Mouse (Mus musculus) effector memory CD4-positive, alpha-beta T cell, adult 5 months (primary cell): Measurements from ENCODE around the gene 6820408C15Rik. TPM values are rescaled to one million over a fixed set of nuclear protein-coding genes. Genes with fewer than 3 reads are reported as not detected.

Experiments
- polyA plus RNA-seq: library from polyadenylated mRNA; unstranded; fragments of 100-300 nt; shearing (Covaris generic); gene quantifications from one replicate; pipeline ENCODE4 v1.2.1, GENCODE M21; 2017

6820408C15Rik gene
- polyA plus RNA-seq = not detected

DNA sequence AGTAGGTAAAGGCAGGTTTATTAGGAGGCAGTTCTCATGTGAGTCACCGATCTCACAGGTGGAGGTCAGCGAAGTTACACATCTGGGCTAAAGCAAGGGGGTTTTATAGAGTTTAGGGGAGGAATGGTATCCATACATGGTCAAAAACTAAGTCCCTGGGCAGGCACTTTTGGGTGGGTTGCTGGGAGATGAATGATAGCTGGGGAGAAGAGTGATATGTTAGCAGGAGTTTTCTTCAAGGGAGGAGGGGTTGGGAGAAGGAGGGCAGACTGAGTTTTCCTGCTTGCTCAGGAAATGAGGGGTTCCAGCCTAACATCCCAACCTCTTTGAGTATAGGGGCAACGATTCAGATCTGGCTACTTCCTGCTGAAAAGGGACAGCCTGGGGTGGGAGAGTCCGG, at the start of gene 6820408C15Rik:
Gene 6820408C15Rik (plus strand): TSS at position 301 of the 400 bp plus-strand sequence.

DNA sequence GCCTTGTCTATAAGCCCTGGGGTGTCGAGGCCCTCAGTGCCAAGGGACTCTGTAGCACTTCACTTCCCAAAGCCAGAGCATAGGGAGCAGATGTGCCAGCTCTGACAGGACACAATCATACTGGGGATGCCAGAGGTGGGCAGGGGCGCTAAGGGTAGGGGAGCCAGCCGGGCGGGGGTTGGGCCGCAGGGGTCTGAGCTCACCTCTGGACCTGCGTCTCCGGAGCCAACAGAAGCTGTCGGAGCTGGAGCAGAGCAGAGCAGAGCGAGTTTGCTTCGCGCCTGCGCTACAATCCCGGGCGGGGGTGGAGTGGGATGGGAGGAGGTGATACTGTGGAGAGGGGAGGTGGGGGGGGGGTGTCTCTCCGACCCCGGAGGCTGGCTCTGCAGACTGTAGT, 39.0 kb upstream of the 6820408C15Rik start, which contains the start of gene Nrsn2:
Gene Nrsn2 (minus strand): TSS at position 294 of the 397 bp plus-strand sequence.

DNA sequence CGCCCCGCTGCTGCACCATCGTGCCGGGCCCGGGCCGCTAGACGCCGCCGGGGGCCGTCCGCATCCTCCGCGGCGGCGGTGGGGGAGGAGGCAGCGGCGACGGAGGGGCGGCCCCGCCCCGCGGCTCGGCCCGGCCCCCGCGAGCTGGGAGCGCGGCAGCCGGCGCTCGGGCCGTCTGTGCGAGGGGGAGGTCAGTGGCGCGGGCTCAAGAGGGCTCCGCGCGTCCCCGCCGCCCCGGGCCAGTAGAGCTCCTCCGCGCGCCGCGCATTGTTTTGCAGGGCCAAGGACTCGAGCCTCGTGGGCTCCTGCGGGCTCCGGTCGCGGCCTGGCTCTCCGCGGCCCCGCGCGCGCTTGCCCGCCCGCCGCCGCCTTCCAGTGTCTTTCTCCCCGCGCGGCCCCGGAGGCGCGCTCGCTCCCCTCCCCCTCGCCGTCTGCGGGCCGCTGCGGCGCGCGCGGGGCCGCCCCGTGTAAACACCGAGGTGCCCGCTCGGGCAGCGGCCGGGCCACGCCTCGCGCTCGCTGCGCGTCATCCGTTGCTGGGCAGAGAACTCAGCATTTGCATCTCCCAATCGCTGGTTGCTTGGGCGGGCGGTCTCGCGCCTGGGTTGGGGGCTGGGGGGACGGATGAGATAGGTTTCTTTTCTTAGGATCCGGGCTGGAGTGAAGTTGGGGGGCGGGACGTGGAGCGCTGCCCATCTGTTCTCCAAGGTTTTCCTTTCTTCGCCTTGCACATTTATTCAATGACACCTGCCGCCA, 17.5 kb upstream of the 6820408C15Rik start, which contains the start of gene Sox12:
Gene Sox12 (minus strand): TSS at position 384 of the 756 bp plus-strand sequence.

DNA sequence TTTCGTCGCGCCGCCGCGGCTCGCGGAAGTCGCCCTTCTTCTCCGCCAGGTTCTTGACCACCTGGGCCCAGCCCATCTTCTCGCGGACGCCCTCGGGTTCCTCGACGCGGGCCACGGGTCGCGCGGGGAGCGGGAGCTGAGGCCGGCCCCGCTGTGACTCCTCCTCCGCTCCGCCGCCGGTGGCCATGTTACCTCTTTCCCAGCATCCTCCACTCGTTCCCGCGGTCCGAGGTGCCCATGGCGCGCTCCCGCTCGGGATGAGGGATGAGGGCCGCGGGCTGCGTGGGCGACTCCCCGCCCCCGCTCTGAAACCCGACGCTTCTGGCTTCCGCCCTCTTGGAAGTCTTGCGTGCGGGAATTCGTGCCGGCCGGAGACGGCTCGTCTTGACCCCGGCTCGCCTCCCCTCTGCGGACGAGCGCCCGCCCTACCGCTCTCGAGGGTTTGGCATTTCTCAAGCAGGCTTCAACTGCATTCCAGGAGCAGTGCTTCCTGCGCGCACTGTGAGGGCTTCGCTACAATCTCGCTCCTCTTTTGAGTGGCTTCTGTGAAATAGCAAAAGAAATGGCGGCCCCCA, 709 bp upstream of the 6820408C15Rik start, which contains the start of gene Zcchc3:
Gene Zcchc3 (minus strand): TSS at position 437 of the 575 bp plus-strand sequence.

DNA sequence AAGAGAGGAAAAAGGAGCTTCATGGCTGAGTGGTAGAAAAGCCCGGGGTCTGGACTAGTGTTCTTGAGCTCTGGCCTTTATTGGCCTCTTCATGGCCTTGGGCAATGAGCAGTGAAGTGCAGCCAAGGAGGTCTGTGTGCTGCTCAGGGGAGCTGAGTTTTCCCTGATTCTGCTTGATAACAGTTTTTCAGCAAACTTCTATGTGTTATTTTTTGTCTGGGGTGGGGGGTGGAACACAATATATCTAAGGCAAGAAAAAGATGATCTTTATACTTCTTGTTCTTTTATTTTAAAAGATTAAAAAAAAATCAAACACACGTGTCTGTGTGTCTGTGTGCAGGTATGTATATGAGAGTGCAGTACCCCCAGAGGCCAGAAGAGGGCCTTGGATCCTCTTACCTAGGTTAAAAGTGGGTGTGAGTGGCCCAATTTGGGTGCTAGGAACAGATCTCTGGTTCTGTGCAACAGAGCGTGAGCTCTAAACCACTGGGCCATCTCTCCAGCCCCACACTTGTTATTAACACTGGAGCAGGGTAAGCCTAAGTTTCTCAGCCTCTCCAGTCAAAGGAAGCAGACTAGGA, 49.3 kb downstream of the 6820408C15Rik start, which contains the start of gene Defb23:
Gene Defb23 (minus strand): TSS at position 51 of the 581 bp plus-strand sequence.

GRCm38 (mm10) chr2:152476763-152477162, 61.4 kb downstream of the 6820408C15Rik start, which contains the start of gene Defb20:
Defb20 (plus strand) TSS chr2:152477063.

DNA sequence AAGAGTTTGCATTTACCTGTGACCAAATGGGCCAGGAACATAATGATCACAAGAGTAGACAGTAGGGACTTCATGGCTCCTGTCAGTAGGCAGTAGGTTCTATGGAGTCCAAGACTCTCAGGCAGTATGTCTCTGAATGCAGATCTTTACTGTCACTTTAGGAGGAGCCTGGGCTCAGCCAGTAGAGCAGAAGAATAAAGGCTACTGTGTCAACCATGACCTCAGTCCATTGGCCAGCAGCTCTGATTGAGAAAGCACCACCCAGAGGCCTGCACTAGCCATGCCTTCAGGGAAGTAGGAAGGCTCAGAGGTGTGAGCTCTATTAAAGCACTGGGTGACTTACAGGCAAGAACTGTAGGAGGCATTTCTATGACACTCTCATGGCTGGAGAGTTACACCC, 74.7 kb downstream of the 6820408C15Rik start, which contains the start of gene Defb22:
Gene Defb22 (minus strand): TSS at position 101 of the 400 bp plus-strand sequence.

Other genes with a start within 250 kb of the 6820408C15Rik start
- 41.7 TPM for gene Csnk2a1, start 188.7 kb upstream of the 6820408C15Rik start, polyA plus RNA-seq
- 62.9 TPM for gene Tbc1d20, start 121.8 kb upstream of the 6820408C15Rik start, polyA plus RNA-seq
- gene Rbck1, start 82.9 kb upstream of the 6820408C15Rik start, polyA plus RNA-seq = 247 TPM
- gene Trib3, start 71.6 kb upstream of the 6820408C15Rik start, polyA plus RNA-seq = 4.6 TPM
- gene Nrsn2, start 38.9 kb upstream of the 6820408C15Rik start, polyA plus RNA-seq = not detected
- 0.20 TPM for gene Sox12, start 17.5 kb upstream of the 6820408C15Rik start, polyA plus RNA-seq
- gene Zcchc3, start 560 bp upstream of the 6820408C15Rik start, polyA plus RNA-seq = 0.67 TPM
- gene Defb23, start 49.0 kb downstream of the 6820408C15Rik start, polyA plus RNA-seq = not detected
- not detected for gene Defb20, start 61.5 kb downstream of the 6820408C15Rik start, polyA plus RNA-seq
- not detected for gene Defb22, start 74.6 kb downstream of the 6820408C15Rik start, polyA plus RNA-seq
- not detected for gene Defb26, start 96.1 kb downstream of the 6820408C15Rik start, polyA plus RNA-seq
- not detected for gene Defb28, start 102.7 kb downstream of the 6820408C15Rik start, polyA plus RNA-seq
- gene Defb29, start 124.5 kb downstream of the 6820408C15Rik start, polyA plus RNA-seq = not detected
- not detected for gene Gm17416, start 153.8 kb downstream of the 6820408C15Rik start, polyA plus RNA-seq
- not detected for gene Defb21, start 157.2 kb downstream of the 6820408C15Rik start, polyA plus RNA-seq
- gene Defb19, start 164.7 kb downstream of the 6820408C15Rik start, polyA plus RNA-seq = not detected
- gene Defb45, start 183.8 kb downstream of the 6820408C15Rik start, polyA plus RNA-seq = not detected
- gene Defb36, start 188.7 kb downstream of the 6820408C15Rik start, polyA plus RNA-seq = not detected
- gene Defb25, start 207.5 kb downstream of the 6820408C15Rik start, polyA plus RNA-seq = not detected
- gene Rem1, start 211.4 kb downstream of the 6820408C15Rik start, polyA plus RNA-seq = not detected